Mouse (Mus musculus): Measurements from ENCODE around the gene C9orf72. TPM values are rescaled to one million over a fixed set of nuclear protein-coding genes. Genes with fewer than 3 reads are reported as not detected.

Gene C9orf72
- total and polyA plus RNA-seq, 3 experiments: 4.1 to 4.2 TPM; not detected in 1

DNA sequence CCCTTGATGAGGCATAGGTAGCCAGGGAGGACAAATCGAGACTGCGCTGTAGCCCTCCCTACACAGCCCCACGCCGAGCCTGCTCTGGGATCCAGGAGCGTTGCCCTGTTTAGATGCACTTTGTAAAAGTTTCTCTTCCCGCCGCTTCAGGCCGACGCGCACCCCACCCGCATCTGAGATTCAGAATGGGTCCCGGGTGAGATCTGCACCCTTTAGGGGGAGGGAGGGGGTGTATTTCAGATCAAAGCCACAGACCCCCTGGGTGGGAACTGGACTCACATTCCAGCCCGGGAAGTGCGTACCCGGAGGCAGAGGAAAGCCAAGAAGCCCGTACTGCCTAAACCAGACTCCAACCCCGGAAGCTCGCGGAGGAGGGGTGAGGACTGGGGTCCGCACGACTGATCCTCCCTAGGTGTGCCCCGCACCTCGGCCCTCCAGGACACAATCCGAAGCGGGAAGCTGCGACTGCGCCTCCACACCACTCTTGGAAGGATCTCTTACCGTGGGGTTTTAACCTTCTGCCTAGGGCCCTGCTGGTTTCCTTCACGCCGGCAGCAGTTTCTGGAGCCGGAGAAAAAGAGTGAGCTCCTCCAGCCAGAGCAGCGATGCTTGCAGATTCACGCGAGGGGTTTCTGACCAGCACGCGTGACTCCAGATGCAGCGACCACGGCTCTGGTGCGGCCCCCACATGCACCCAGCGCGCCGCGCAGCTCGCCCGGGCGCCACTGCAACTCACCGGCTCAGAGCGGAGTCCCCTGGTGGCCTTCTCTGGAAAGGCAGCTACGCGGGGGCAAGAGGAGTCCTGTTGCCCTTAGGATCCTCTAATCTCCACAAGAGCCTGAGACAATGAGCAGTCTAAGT is 69.0 kb downstream of the C9orf72 start, which contains the start of gene Mob3b (continued):
- TF ChIP-seq USF1 (IDR thresholded peaks at IDR 0.05; ENCODE audit: low read depth, low read length) (no peak), CHD2 (IDR thresholded peaks at IDR 0.05; ENCODE audit: low read length) (no peak), BHLHE40 (IDR thresholded peaks at IDR 0.05; ENCODE audit: borderline replicate concordance, low read depth, low read length) (no peak), SIN3A (IDR thresholded peaks at IDR 0.05; ENCODE audit: low read length) (peak; percentile 58), GABPA (IDR thresholded peaks at IDR 0.05; ENCODE audit: low read depth, low read length) (no peak), GATA1 (IDR thresholded peaks at IDR 0.05; ENCODE audit: low read depth, low read length) (no peak), NRF1 (IDR thresholded peaks at IDR 0.05; ENCODE audit: insufficient read depth, low read depth, low read length, poor library complexity, severe bottlenecking) (peak; percentile 24; the same call in 1 of the 2 replicates), MYB (IDR thresholded peaks at IDR 0.05; ENCODE audit: low read depth, low read length) (no peak)

DNA sequence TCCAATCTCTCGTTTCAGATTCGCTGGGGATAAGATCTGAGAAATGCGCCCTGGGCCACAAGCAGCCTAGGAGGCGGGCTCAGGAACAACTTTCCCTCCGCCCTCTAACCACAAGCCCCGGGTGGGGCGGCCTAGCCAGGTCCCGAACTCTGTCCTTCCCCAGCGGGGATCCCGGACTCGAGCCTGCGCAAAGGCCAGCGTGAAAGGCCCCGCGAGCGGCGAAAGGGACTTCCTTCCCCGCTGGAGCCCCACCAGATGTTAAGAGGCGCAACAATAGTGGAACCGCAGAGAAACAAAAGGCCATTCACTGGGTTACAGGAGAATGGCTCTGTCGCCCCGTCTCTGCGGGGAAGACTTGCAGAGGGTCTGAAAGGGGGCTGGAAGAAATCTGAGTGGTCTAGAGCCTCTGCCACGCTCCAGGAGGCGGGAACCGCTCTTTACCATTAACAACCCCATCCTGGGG is 69.8 kb downstream of the C9orf72 start:
- Histone ChIP-seq H3K4me3 (ENCODE audit: control insufficient read depth in 1 of 2, insufficient read depth in 1 of 2, low read depth in 2 of 2, low read length in 2 of 2) (peak overlapping the region; percentile 77 to 82), H3K9me3 (replicated peaks; ENCODE audit: insufficient read depth, low read length) (no peaks in the 10 kb centered on the region), H3K9ac (ENCODE audit: control insufficient read depth, low read depth, low read length, poor library complexity, severe bottlenecking) (peak overlapping the region; percentile 87), H3K36me3 (ENCODE audit: control insufficient read depth in 1 of 2, insufficient read depth in 2 of 2, low read length in 2 of 2) (peaks cover 0 to 3% of the 10 kb centered on the region in 2 experiments; a peak in 2 of 4 replicates), H3K4me1 (ENCODE audit: control insufficient read depth in 1 of 2, insufficient read depth in 2 of 2, low read length in 2 of 2) (peaks cover 2 to 10% of the 10 kb centered on the region in 2 experiments), H3K27ac (ENCODE audit: control insufficient read depth, low read depth, low read length) (no peak overlapping the region), H3K79me2 (ENCODE audit: control insufficient read depth, insufficient read depth, low read length, poor library complexity) (peaks cover 1% of the 10 kb centered on the region), H3K27me3 (ENCODE audit: control insufficient read depth in 1 of 2, insufficient read depth in 2 of 2, low read length in 2 of 2) (no peaks in the 10 kb centered on the region)
- peak; percentile 73 for DNase-seq (ENCODE audit: low read depth, low spot score)
- TF ChIP-seq MAZ (IDR thresholded peaks at IDR 0.05; ENCODE audit: low read depth, low read length): peak; percentile 69; the same call in 1 of the 2 replicates
- peak; percentile 62 for TF ChIP-seq GATA1 (IDR thresholded peaks at IDR 0.05; ENCODE audit: low read depth, low read length)
- TF ChIP-seq CHD1 (IDR thresholded peaks at IDR 0.05; ENCODE audit: low read depth, low read length): no peak
- 0 out of 2 replicates have a peak, but pooled peaks have one; percentile 33 for TF ChIP-seq TBP (IDR thresholded peaks at IDR 0.05; ENCODE audit: low read depth, low read length)
- peak; percentile 28; the same call in 1 of the 2 replicates for TF ChIP-seq RCOR1 (IDR thresholded peaks at IDR 0.05; ENCODE audit: low read depth, low read length)
- TF ChIP-seq NRF1 (IDR thresholded peaks at IDR 0.05; ENCODE audit: insufficient read depth, low read depth, low read length, poor library complexity, severe bottlenecking): peak; percentile 63

DNA sequence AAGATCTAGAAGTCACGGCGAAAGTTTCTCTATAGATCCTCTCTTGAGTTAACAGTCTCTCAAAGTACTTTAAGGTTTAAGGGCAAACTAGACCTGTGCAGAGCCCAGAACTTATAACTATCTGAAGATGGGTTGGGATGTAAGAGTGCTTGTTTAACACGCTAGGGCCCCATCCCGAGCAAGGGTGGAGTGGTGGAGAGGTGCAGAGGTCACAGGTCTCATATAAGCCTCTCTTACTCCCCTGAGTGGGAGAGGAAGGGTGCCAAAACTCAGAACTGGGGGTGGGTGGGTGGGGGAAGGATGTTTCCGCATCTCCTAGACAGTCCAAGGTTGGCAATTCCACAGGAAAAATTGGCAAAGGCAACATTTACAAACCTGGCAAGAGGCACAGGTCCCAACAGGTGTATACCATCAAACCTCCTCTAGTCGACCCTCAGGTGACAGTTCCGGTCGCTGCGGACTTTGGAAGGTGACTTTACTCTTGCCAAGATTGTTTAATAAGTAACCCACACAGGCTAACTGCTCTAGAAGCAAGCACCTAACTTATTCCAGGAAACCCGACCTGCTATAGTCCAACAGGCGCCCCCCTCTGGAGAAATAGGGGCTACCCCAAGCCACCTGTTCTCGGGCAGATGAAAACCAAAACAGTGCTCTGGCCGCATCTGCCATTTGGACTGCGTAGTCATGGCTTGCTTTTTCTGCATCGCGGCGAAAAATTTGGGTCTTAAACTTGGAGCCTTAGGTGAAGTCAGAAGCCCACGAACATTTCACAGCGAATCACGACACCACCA is 70.6 kb downstream of the C9orf72 start:
- TF ChIP-seq TAL1 (IDR thresholded peaks at IDR 0.05; ENCODE audit: low read length) (no peak), CTCF (IDR thresholded peaks at IDR 0.05 in 2 of 3, conservative IDR thresholded peaks at IDR 0.05 in 1 of 3; ENCODE audit: control insufficient read depth in 1 of 3, insufficient read depth in 1 of 3, low read depth in 2 of 3, low read length in 3 of 3, poor library complexity in 1 of 3, severe bottlenecking in 1 of 3) (peak; percentile 12 to 28 (median 20); a peak in 4 of 6 replicates)
- Histone ChIP-seq H3K4me1 (ENCODE audit: control insufficient read depth in 1 of 2, insufficient read depth in 2 of 2, low read length in 2 of 2) (peaks cover 2 to 10% of the 10 kb centered on the region in 2 experiments), H3K9ac (ENCODE audit: control insufficient read depth, low read depth, low read length, poor library complexity, severe bottlenecking) (no peak overlapping the region), H3K36me3 (ENCODE audit: control insufficient read depth in 1 of 2, insufficient read depth in 2 of 2, low read length in 2 of 2) (peaks cover 0 to 3% of the 10 kb centered on the region in 2 experiments; a peak in 2 of 4 replicates), H3K9me3 (replicated peaks; ENCODE audit: insufficient read depth, low read length) (no peaks in the 10 kb centered on the region), H3K27ac (ENCODE audit: control insufficient read depth, low read depth, low read length) (no peak overlapping the region), H3K27me3 (ENCODE audit: control insufficient read depth in 1 of 2, insufficient read depth in 2 of 2, low read length in 2 of 2) (no peaks in the 10 kb centered on the region), H3K79me2 (ENCODE audit: control insufficient read depth, insufficient read depth, low read length, poor library complexity) (peaks cover 1% of the 10 kb centered on the region), H3K4me3 (ENCODE audit: control insufficient read depth in 1 of 2, insufficient read depth in 1 of 2, low read depth in 2 of 2, low read length in 2 of 2) (peak overlapping the region in 1 of 2 experiments; percentile 82; a peak in 2 of 4 replicates)
- peak; percentile 26 for DNase-seq (ENCODE audit: low read depth, low spot score)
